Mouse (Mus musculus) megakaryocyte-erythroid progenitor cell, adult 5-6 weeks (primary cell): ENCODE measurements around the gene Carmil1. TPM values are rescaled to one million over a fixed set of nuclear protein-coding genes. Genes with fewer than 3 reads are reported as not detected.
A peak's percentile ranks its signal among the peaks of the same experiment; 100 is the strongest.

Experiments used
- ATAC-seq: replicated peaks from 2 replicates; pipeline ENCODE4 v1.8.0; 2016; ENCODE audit warnings: mild to moderate bottlenecking, inconsistent platforms; ENCODE audit not compliant: severe bottlenecking, poor library complexity, low FRiP score, low TSS enrichment
- total RNA-seq, 2 experiments: library from RNA; stranded (forward) in 1 of 2; stranded (reverse) in 1 of 2; fragments of 200-1000, 215-1000 nt in 1 of 2; fragments of >200 nt in 1 of 2; fragmentation: Nextera tagmentation in 1 of 2; gene quantifications; 2 replicates each; pipeline ENCODE4 v1.2.3; 2014 to 2017

Gene Carmil1
- total RNA-seq, 2 experiments from 2014 or later: not detected

DNA sequence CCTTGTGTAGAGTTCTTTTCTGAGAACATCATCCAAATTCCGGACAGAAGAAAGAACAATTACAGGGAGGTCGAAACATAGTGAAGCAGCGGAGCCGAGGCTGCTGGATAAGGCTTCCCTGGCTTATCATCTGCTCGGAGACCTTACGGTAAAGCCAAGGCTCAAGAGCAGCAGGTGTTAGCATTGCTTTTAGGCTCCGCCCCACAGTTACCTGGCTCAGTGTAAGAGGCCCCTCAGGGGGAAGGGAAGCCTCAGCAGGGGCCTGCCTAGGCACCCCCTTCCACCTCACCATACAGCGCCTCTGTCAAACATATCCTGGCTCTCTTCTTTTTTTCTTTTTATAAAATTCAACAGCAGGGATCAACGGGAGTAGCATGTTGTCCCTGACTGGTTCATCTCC, 286.6 kb downstream of the Carmil1 start:
- ATAC-seq: no peak

DNA sequence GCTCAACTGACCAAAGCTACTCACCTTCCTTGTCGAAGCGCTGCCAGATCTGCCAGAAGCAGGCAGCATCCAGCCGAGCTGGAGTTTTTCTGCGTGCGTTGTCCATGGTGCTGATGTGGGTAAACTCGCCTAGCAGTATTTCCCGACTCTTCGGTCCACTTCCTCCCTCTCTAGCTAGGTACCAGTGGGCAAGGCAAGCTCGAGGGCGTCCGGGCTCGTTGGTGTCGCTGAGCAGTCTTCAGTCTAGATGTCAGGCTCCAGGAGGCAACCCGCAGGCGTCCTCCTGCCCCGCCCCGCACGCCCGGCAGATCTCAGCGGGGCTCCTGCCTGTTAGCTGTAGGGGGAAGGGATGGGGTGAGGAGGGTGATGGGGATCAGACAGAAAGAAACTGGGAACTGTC, 289.7 kb downstream of the Carmil1 start, which contains the start of gene Scgn:
Scgn (minus strand) TSS at position 287 of the 400 bp plus-strand sequence.
- peak; percentile 75 for ATAC-seq

DNA sequence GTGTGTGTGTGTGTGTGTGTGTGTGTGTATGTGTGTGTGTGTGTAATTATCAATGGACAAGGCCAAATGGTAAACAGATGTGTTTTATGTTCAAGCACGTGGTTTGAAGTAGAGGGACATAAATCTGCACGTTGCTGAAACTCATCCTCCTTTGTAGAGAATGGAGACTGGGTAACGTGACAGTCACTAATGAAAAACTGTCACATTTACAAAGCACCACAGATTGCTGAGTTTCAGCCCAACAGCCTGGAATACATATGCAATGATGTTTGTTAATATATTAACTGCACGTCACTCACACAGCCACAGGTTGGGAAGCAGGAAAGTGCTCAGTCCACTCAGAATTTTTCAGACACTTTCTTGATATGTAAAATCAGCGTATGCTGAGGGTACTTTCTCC, 290.1 kb downstream of the Carmil1 start:
- no peak for ATAC-seq

GRCm38 (mm10) chr13:23985130-23985529, 295.5 kb downstream of the Carmil1 start:
- no peak for ATAC-seq

- ATAC-seq: no peak
These were observed 308.3 kb downstream of the Carmil1 start for GRCm38 (mm10) chr13:23972271-23972670.

- ATAC-seq: no peak
These were observed 308.7 kb downstream of the Carmil1 start for GRCm38 (mm10) chr13:23971870-23972269.

DNA sequence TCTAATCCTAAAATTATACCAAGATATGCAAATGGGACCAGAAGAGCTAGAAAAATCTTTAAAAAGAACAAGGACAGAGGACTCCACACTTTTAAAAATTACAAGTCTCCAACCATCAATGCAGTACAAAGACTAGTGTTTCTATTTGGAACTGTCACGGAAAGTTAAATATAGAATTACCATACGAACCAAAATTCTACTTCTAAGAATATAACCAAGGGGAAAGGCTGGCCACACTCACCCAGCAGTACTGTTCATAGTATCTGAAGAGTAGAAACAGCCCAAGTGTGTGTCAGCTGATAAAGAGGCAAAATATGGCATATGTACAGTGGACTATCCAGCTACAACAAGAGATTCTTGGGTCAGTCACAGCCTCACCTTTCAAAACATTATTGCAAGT, 315.7 kb downstream of the Carmil1 start:
- no peak for ATAC-seq

Other genes with a start within 250 kb of the Carmil1 start
- gene Cmah, start 46.6 kb upstream of the Carmil1 start, total RNA-seq (2014; fragmentation: Nextera tagmentation): 1.5 and 3.0 TPM in 2 replicates
- 1.4 and 3.3 TPM in 2 replicates for gene Cmah, start 46.6 kb upstream of the Carmil1 start, total RNA-seq (2017)